Mouse (Mus musculus): ENCODE data around the gene Xrn2. TPM values are rescaled to one million over a fixed set of nuclear protein-coding genes. Genes with fewer than 3 reads are reported as not detected.

The Xrn2 gene
- polyA plus RNA-seq, 1 experiment from 2014 or later: 110 TPM

DNA sequence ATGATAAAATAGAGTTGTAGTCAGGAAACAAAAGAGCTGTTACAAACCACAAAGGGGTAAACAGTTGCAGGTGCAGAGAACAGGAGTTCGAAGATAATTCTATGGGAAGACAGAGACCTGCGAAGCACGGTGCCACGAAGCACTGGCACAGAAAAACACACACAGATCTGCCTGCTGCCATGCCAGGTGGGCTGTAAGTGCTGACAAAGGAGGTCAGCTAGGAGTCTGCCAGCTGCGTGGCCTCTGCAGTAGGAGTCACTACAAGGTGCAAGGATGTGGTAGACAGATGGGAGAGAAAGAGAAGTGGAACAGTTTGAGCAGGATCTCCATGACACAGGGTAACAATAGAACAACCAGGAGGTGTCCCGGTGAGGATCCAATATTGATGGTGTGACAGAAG lies 114.6 kb downstream of the Xrn2 start:
- 74% methylated on average over 6 of the region's 6 CpGs for WGBS
- DNase-seq (ENCODE audit: low spot score): no peak
- no peak for ATAC-seq (ENCODE audit: insufficient read depth, low FRiP score, low TSS enrichment)

More for the DNA sequence above, 114.6 kb downstream of the Xrn2 start:
- H3K9ac ChIP-seq (ENCODE audit: low read length): no peak overlapping the region
- no peaks in the 10 kb centered on the region for H3K4me1 ChIP-seq (ENCODE audit: control insufficient read depth, insufficient read depth, low read length)
- H3K27ac ChIP-seq (ENCODE audit: low read depth, low read length): no peak overlapping the region
- no peaks in the 10 kb centered on the region for H3K9me3 ChIP-seq (ENCODE audit: control insufficient read depth, low read length)
- H3K27me3 ChIP-seq (ENCODE audit: control insufficient read depth, insufficient read depth, low read length): no peaks in the 10 kb centered on the region
- H3K4me2 ChIP-seq (ENCODE audit: low read depth): no peak overlapping the region
- no peak overlapping the region for H3K4me3 ChIP-seq (ENCODE audit: low read depth, low read length)
- no peaks in the 10 kb centered on the region for H3K36me3 ChIP-seq (ENCODE audit: control insufficient read depth, insufficient read depth, low read length)

Other genes with a start within 250 kb of the Xrn2 start
- 29.3 and 31.0 TPM in 2 replicates for gene Kiz, start 157.1 kb upstream of the Xrn2 start, polyA plus RNA-seq (2014; fragmentation: Nextera tagmentation; extraction: Ambion mirVana)
- not detected in 2 replicates for gene Nkx2-4, start 72.4 kb downstream of the Xrn2 start, polyA plus RNA-seq (2014; fragmentation: Nextera tagmentation; extraction: Ambion mirVana)
- 5.5 and 6.6 TPM in 2 replicates for gene Nkx2-2, start 181.2 kb downstream of the Xrn2 start, polyA plus RNA-seq (2014; fragmentation: Nextera tagmentation; extraction: Ambion mirVana)

Measured in neural tube, embryonic 11.5 days (tissue).